Mouse (Mus musculus) CD8-positive naive resting alpha-beta T cell, adult 2 months (primary cell): ENCODE results near the gene Pth2.
"Not testable (repeated sequence)": the region's sequence is repeated elsewhere in the genome, so short reads cannot be mapped to it uniquely, and the experiment has no call there.

ENCODE experiments used
- DNase-seq, 2 experiments: peaks; one replicate each; pipeline ENCODE4 v3.0.0; 2022; ENCODE audit warnings: low read depth in 2 of 2, low spot score in 2 of 2

Gene Pth2

DNA sequence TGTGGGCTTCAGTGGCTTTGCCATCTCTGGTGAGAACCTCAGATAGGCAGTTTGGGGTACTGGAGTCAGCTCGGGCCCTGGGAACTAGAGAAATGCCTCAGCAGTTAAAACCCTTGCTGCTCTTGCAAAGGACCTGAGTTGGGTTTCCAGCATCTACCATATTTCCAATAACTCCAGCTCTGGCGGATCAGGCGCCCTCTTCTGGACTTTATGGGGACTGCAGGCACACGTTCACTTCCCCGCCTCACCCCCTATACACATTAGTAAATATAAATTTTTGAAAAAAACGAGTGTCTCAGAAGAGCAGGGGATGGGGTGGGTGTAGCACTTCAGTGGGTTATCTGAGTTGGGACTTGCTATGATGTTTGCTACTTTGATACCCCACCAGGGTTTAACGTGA lies 7.8 kb upstream of the Pth2 start:
- peak; percentile 44 to 63 for DNase-seq

DNA sequence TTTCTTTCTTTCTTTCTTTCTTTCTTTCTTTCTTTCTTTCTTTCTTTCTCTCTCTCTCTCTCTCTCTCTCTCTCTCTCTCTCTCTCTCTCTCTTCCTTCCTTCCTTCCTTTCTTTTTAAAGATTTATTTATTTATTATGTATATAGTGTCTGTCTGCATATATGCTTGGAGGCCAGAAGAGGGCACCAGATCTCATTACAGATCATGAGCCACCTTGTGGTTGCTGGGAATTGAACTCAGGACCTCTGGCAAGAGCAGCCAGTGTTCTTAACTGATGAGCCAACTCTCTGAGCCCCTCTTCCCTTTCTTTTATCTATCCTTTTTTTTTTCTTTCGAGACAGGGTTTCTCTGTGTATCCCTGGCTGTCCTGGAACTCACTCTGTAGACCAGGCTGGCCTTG lies 7.0 kb upstream of the Pth2 start:
- DNase-seq: not testable (repeated sequence)

DNA sequence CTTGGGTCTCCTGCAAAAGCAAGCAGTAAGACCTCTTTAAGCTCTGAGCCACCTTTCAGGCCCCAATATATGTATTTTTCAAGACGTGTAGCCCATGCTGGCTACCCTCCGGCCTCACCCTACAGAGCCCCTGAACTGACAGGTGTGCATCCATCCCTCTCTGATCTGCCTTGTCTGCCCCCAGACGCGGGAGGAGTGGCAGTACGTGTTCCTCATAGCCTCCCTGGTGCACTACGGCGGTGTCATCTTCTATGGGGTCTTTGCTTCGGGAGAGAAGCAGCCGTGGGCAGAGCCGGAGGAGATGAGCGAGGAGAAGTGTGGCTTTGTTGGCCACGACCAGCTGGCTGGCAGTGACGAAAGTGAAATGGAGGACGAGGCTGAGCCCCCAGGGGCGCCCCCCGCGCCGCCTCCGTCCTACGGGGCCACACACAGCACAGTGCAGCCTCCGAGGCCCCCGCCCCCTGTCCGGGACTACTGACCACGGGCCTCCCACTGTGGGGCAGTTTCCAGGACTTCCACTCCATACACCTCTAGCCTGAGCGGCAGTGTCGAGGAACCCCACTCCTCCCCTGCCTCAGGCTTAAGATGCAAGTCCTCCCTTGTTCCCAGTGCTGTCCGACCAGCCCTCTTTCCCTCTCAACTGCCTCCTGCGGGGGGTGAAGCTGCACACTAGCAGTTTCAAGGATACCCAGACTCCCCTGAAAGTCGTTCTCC lies 6.1 kb upstream of the Pth2 start:
- no peak for DNase-seq

DNA sequence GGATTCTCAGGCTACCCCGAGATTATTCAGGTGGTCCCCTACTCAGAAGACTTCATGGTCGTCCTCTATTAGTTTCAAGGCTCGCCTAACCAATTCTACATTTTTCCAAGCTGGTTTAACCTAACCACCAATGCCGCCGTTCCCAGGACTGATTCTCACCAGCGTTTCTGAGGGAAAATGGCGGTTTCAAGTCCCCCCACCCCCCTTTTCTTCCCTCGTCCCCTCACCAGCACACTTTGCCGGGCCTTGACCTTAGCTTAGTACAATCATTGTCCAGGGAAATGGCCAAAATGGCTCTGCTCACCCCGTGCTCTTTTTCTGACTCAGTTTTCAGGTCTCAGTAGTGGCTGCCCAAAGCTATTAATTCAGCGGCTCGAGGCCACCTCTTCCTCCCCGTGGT lies 5.4 kb upstream of the Pth2 start:
- DNase-seq: no peak

DNA sequence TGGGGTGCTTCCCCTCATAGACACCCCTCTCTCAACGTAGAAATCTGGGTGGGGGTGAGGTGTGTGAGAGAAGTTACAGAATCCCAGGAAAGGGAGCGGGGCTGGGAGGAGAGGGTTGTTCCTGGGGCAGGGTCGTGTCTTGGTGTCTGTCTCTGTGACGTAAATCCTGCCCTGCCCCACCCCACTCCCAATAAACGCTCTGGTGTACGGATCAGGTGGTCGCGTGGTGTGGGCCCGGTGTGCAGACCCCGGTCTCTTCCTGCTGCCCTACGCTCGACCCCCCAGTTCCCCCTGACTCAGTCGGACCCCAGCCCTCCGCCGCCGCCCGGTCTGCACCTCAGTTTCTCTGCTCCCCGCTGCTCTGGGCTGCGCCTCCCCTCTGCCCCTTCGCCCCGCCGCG lies 4.9 kb upstream of the Pth2 start:
- DNase-seq: no peak

DNA sequence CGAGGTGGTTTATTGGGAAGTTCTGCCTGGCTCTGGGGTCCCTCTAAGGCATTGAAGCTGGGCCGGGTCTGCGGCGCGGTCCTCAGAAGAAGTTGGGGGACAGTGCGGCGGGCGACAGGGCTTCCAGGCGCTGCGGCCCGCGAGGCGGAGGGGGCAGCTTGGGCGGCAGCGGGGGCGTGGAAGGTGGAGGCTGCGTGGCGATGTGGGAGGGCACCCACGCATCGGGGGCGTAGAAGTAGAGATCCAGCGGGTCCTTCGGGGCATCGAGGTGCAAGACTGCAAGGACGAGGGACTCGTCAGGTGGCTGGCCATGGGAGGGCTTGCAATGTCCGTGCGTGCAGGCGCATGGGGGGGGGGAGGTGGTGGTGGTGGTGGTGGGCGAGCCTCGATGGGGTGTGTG lies 4.4 kb upstream of the Pth2 start:
- DNase-seq: no peak

DNA sequence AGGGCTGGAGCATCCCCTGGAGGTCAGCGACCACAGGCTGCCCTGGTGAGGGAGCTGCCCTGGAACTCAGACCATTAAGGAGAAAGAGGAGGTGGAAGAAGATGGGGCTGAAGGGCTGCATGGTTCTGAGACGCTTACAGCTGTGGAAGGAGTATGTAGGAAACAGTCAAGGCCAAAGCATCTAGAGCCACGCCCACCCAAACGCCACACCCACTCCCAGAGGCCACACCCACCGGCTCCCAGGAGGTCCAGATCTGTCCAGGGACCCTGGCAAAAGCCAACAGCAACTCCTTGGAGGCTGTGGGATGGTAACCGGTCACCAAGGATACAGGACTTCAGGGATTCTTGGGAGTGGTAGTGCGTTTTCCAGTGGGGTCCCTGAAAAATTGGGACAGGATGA lies 2.2 kb upstream of the Pth2 start:
- DNase-seq: no peak

DNA sequence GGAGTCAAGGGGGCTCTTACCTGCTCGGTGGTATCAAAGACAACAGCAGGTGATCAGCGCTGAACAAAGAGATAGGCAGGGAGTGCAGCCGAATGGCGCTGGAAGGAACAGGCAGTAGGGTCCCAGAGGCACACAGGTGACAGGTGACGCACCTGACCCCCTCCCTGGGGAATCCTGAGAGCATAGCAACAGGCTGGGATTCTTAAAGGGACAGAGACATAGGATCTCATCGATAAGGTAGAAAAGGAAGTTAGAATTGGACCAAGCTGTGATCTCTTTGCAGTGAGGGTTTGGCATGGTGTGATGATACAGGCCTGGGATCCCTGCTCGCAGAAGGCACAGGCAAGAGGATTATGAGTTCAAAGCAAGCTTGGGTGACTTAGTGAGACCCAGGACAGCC lies 1.3 kb upstream of the Pth2 start, which contains the start of gene Gfy:
Gene Gfy, minus strand, starts transcription at position 101 of the 400 bp plus-strand sequence.
- no peak for DNase-seq

DNA sequence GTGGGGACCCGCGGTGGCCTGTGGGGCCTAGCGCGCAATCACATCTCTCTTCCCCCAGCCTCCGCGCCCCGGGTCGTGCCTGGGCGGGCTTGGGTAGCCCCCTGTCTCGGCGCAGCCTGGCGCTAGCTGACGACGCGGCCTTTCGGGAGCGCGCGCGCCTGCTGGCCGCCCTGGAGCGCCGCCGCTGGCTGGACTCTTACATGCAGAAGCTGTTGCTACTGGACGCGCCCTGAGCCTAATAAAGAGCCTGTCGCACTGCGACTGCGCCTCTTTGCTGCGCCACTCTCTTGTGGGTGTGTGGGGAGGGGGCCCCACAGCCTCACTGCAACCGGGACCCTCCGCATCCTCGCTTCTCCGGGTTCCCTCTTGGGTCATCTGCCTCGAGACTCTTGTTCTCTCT lies 745 bp downstream of the Pth2 start:
- no peak for DNase-seq

DNA sequence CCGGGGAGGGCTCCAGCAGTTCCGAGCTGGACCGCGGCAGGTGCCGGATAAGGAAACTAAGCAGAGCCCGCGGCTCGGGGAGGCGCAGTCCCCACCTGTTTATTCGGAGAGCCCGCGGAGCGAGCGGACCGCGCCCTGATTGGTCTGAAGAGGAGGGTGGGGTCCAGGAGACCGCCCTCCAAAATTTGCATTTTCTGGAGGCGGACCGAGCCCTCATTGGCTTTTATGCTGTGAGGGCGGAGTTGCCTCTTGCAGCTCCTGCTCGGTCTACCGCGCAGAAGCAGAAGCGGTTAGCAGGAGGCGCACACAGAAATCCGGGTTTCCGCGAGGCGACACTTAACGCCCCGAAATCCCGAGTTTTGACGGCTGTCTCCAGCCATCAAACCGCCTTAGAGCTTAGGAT lies 1.4 kb downstream of the Pth2 start:
- DNase-seq: peak; percentile 61 to 70

DNA sequence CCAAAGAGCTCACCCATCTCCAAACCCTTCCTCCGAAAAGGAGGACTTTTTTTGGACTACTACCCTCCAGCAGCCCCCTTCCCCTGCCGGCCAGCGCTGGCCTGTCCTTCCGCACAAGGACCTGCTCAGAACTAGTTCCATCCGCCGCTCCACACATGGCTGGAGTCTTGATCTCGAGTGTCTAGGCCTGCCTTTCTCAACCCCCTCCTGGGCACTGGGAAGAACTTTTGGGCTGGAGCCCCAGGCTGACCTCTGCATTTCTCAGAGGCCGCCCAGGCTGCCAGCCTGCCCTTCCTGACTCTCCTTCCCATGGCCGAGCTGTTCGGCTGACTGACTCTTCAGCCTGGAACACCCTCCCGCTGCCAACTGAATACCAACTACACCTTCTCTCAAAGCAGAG lies 1.8 kb downstream of the Pth2 start:
- no peak for DNase-seq

DNA sequence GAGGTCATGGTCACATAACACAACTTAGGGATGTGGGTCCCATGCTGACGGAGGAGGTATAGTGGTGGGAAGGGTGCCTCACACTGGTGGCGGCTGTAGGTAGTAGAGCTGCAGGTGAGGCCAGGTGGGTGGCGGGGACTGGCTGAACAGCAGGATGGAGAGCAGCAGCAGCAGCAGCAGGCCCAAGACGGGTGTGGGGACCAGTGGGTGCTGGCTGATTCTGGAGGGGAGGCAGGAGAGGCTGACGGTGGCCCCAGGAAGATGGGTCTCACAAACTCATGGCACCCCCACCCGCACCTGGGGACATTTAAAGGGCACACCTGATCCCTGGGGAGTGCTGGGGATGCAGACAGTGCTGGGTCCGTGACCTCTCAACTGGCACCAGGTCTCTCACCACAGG lies 2.9 kb downstream of the Pth2 start:
- no peak for DNase-seq

DNA sequence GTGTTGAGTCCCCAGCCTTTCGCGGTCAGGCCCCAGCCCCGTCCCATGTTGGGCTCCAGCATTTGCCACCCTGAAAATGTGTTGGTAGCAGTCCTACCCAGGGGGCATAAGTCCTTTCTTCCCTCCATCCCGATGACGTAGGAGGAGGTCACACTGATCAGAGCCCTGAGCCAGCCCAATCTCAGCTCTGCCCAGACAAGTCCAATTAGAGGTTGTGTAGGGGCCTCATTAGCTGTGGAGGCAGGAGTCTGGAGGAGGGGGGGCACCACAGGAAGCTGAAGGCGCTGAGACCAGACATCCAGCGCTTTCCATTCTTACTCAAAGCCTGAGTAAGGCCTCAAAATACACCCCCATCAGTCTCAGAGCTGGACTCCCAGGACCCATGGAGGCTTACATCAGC lies 5.1 kb downstream of the Pth2 start:
- DNase-seq: no peak

DNA sequence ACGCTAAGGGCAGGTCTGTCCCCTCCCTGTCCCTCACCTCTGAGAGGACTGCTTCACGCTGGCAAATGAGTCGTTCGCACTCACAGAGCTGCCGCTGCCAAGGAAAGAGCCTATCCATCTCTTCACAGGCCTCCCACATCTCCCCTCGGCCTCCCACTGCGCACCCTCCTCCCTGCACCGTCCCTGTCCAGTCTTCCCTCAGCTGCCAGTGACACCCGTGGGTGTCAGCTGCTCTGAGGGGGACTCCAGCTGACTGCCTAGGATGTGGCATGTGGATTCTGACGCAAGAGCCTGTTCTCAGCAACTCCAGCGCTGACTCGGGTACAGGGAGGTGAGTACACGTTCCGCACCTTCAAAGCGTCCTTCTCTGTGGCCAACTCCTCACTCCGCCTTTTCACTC lies 8.8 kb downstream of the Pth2 start:
- no peak for DNase-seq

DNA sequence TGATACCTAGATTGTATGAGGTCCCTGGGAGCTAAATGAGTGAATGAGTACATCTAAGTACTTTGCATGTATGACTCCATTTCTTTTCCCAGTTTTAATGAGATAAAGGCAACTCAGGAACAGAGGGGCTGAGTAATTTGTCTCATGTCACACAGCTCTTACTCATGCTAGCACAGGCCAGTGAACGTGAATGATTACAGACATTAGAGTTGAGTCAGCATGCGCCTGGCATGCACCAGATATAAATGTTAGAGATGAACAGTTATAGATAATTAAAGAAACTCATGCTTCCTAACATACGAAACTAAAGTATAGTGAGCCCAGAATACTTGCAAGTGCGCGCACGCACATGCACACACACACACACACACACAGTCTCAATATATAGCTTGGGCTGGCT lies 9.4 kb downstream of the Pth2 start:
- no peak for DNase-seq

DNA sequence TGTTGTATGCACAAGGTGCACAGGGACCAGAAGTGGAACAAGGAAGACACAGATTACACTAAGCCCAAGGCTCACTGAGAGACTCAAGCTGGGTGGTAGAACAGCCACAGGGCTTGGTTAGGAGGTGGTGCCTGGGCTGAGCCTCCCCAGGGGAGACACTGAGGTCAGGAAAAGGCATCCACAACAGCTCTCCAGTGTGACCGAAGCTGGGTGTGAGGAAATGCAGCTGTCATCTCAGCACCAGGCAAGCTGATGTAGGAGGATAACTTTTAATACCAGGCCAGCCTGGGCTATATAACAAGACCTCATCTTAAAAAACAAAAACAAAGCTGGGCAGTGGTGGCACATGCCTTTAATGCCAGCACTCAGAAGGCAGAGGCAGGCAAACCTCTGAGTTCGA lies 10.4 kb downstream of the Pth2 start:
- DNase-seq: no peak

DNA sequence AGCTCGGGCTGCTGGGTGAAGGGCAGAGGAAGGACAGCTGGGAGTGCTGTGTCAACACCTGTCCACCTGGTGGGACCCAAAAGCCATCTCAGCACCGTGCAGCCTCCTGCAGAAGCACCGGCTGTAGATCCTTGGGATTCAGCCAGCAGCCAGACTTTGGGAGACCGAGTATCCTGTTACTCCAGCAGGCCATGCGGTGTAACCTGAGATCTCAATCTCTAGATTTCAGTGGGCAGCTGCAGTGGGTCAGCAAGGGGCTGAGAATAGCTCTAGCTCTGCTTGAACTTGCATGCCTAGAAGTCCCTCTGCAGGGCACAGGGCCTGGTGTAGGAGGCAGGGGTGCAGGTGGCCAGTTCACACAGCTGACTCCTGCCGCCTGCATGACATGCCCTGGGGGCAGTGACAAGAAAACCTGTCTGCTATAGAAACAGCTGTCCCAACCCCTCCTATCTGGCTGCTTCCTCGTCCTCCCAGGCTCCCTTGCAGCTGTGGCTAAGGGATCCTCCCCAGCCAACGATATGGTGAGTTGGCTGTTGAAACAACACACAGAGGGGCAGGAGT lies 11.1 kb downstream of the Pth2 start:
- DNase-seq: no peak

DNA sequence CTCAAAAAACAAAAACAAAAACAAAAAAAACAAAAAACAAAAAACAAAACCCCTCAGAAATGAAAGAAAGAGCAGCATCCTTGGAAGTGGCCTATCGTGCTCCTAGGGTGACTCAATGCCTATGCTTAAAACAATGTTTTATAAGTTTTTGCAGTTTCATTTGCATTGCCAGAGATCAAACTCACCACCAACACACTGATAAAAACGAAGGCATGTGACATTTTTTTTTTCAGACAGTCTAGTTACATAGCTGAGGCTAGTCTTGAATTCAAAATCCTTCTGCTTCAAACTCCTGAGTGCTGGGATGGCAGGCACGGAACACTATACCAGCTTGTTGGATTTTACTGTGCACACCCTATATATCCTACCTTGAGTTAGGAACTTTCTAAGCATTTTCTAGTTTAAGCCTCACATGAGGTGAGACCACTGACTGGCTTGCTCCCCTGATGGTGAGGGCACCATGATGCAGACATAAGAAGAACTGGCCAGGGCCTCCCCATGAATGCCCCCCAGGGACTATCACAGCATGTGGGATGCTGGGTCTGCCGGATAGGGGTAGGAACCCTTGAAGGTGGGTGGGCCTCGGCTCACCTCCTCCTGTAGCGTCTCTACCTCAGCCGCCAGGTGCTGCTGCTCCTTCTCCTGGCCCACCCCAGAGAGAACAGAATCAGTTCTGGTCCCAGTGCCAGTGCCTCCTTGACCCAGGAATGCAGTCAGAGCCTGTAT lies 12.0 kb downstream of the Pth2 start:
- DNase-seq: no peak

DNA sequence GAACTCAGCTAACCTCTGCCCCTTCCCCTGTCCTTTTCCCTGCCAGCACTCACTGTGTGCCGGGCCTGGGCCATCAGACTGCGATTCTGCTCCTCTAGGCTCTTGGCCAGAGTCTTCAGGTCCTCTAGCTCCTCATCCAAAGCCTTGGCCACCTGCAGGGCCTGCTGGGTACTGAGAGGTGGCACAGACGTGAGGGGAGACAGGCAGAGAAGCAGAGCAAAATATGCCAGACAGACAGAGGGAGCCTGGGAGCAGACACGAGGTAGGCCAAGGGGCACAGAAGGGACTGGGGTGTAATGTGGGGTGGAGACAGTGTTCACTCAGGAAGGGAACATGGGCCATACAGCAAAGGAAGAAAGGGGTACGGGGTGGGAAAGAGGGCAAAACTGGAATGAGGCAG lies 12.6 kb downstream of the Pth2 start:
- DNase-seq: no peak

DNA sequence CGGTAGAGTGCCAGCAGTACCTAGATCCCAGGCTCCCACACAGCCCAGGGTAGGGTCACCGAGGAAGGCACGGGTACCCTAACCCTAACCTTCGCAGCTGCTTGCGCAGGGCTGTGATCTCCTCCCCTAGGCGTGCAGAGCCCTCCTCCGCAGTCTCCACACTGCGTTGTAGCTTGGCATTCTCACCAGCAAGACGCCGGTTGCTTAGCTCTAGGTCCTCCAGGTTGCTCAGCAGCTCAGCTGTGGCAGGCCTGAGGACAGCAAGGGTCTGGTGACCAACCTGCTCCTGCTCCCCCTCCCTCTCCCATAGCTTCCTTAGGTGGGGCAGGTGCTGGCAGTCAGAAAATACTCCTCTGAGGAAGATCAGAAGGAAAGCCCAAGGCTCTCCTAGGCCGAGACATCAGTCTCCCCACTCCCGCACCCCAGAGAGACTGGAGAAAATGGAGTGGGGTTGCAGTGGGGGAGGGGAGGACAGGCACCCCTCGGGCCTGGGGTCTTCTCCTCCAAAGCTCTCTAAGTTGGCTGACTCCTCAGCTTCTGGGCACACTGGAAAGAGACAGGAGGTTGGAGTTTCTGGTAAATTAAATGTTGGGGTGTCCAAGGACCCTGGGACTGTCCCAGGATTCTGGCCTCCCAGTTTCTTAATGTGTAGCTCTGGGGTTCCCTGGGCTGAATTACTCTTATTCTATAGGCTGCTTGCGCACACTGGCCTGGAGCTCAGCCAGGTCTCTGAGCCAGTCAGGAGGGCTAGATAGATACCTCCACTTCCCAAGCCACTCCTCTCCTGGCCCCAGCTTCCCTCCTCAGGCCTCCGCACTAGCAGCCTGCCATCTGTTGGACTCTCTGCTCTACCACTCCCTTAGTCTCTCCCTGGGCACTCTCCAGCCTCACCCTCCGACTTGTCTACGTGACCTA lies 13.3 kb downstream of the Pth2 start:
- DNase-seq: no peak

DNA sequence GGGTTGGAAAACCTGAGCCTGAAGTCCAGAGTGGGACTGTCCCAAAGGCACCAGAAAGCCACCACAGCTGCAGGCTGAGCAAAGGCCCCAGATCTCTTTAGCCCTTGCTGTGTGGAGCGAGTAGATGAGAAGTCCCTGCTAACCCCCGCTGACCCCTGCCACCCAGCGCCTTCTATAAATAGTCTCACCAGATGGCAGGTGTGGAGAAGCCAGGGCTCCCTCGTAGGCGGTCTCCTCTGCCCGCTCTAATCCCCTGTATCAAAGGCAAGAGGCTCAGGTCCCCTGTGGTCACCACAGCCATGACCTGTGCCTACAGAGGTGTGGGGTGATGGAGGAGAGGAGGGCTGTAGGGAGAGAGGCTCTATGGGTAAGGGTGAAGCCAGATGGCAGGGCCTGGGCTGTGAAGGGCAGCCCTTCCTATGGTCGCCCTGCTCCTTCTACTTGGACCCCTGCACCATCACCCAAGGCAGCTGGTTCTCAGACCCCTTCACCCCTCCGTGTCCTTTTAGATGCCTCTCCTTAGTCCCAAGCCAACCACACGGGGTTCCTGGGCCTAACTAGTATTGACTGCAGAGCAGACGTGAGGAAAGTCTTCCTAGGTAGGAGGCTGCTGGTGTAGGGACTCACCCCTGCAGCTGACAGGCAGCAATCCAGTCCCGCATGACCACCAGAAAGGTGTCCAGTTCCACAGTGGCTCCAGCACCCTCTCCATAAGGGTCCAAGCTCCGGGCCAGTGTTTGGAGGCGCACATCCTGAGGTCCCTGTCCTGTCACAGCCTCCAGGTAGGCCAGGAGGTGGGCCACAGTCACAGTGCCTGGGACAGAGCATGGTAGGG lies 14.8 kb downstream of the Pth2 start:
- DNase-seq: no peak
